Mouse (Mus musculus) cerebellum, postnatal 36 days (tissue): ENCODE measurements around the gene Mettl27.

Experiments used
- DNase-seq, 2 experiments: peaks; one replicate each; pipeline ENCODE4 v3.0.0; 2021 to 2022; ENCODE audit warnings: mixed read lengths in 2 of 2

Mettl27 gene

GRCm38 (mm10) chr5:134989741-134990140 is 57.6 kb downstream of the Mettl27 start:
- no peak for DNase-seq
